In the genomic region with DNA sequence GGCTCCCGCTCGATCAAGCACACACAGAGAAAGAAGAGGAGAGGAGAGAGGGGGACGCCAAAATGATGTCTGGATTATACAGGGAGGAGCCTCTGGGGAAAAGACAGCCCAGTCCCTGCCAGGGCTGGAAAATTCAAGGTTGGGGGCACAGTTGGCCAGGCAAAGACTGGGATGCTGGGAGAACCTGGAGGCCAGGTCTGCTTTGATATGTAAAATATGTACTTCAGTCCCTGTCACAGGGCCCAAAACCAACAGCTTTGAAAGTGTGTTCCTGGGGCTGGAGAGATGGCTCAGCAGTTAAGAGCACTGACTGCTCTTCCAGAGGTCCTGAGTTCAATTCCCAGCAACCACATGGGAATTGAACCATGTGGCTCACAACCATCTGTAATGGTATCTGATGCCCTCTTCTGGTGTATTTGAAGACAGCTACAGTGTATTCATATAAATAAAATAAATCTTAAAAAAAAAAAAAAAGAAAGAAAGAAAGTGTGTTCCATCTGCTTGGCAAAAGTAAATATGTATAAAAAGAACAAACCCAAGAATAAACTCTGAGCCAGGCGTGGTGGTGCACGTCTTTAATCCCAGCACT, we compare ENCODE assay signal across 10 mouse cellular contexts. TPM values are rescaled to one million over a fixed set of nuclear protein-coding genes. Genes with fewer than 3 reads are reported as not detected.
DNase-seq lines count a peak whose midpoint lies in the region; ATAC-seq and TF ChIP-seq lines count a peak whose summit lies in the region.
"Not testable (repeated sequence)": the region's sequence is repeated elsewhere in the genome, so short reads cannot be mapped to it uniquely, and the experiment has no call there.
"Had no signal": no experiment of that assay in that cellular context is flagged by ENCODE, and none has a peak within 500 bp of the region (broad histone marks: within the 10 kb centered on the region; RNA-seq: fewer than 3 reads in every experiment).

No protein-coding gene starts in this region.

- in situ Hi-C loops in CH12.LX (cut with MboI; ENCODE audit: low pct_ligation_motif_present, low pct_unique_long_range_greater_than_20kb, low sequenced_read_pairs) = not testable (repeated sequence)

- H3K79me2 ChIP-seq in CH12.LX (replicated peaks; ENCODE audit: control insufficient read depth, extremely low read depth, insufficient read depth, poor library complexity, severe bottlenecking); MEL (ENCODE audit: control insufficient read depth, insufficient read depth, low read length, poor library complexity): not testable (repeated sequence)

- not testable (repeated sequence) for TF ChIP-seq RAD21 in CH12.LX (IDR thresholded peaks at IDR 0.05; ENCODE audit: low read depth, low read length)
- TF ChIP-seq RAD21 in MEL (IDR thresholded peaks at IDR 0.05; ENCODE audit: low read depth, low read length) = peak; percentile 30

- TF ChIP-seq EP300 in CH12.LX (IDR thresholded peaks at IDR 0.05; ENCODE audit: low read length); MEL (IDR thresholded peaks at IDR 0.05; ENCODE audit: low read depth in 1 of 2, low read length in 2 of 2): not testable (repeated sequence)

- H3K27me3 ChIP-seq in CH12.LX (replicated peaks); MEL (ENCODE audit: control insufficient read depth in 1 of 2, insufficient read depth in 2 of 2, low read length in 2 of 2); kidney, adult 2 months (replicated peaks; ENCODE audit: control insufficient read depth, insufficient read depth, low read length); midbrain, postnatal 0 days (ENCODE audit: insufficient read depth, low read length): not testable (repeated sequence)

- H3K9ac ChIP-seq in CH12.LX (ENCODE audit: insufficient read depth, low read depth); MEL (ENCODE audit: control insufficient read depth, low read depth, low read length, poor library complexity, severe bottlenecking); midbrain, postnatal 0 days (replicated peaks; ENCODE audit: low read length, poor library complexity, severe bottlenecking): not testable (repeated sequence)

- H3K4me2 ChIP-seq in CH12.LX (ENCODE audit: insufficient read depth, low read depth, poor library complexity, severe bottlenecking); midbrain, postnatal 0 days (ENCODE audit: low read depth, low read length, poor library complexity, severe bottlenecking): not testable (repeated sequence)

- 0 out of 4 replicates have a peak, but pooled peaks of 1 of the 2 experiments have one; percentile 1 for TF ChIP-seq CTCF in CH12.LX (conservative IDR thresholded peaks at IDR 0.05 in 1 of 2, IDR thresholded peaks at IDR 0.05 in 1 of 2; ENCODE audit: low read depth in 2 of 2, low read length in 2 of 2)
- TF ChIP-seq CTCF in MEL (IDR thresholded peaks at IDR 0.05 in 2 of 3, conservative IDR thresholded peaks at IDR 0.05 in 1 of 3; ENCODE audit: control insufficient read depth in 1 of 3, insufficient read depth in 1 of 3, low read depth in 2 of 3, low read length in 3 of 3, poor library complexity in 1 of 3, severe bottlenecking in 1 of 3) = peak in 1 of 3 experiments; percentile 25; a peak in 1 of 6 replicates
- TF ChIP-seq CTCF in gastrocnemius, adult 2 months (IDR thresholded peaks at IDR 0.05) = peak; percentile 39
- TF ChIP-seq CTCF in kidney, adult 2 months (conservative IDR thresholded peaks at IDR 0.05; ENCODE audit: insufficient read depth, insufficient read length, low read depth, low read length) = not testable (repeated sequence)
- peak; percentile 62 for TF ChIP-seq CTCF in layer of hippocampus, adult 2 months (conservative IDR thresholded peaks at IDR 0.05)
- TF ChIP-seq CTCF in midbrain, postnatal 0 days (IDR thresholded peaks at IDR 0.05) = peak; percentile 37

- not testable (repeated sequence) for H3K4me3 ChIP-seq in CH12.LX (replicated peaks in 1 of 3; ENCODE audit: low read depth in 2 of 3, low read length in 2 of 3, poor library complexity in 1 of 3); MEL (ENCODE audit: control insufficient read depth in 1 of 2, insufficient read depth in 1 of 2, low read depth in 2 of 2, low read length in 2 of 2); gastrocnemius, adult 2 months; kidney, adult 2 months (ENCODE audit: insufficient read depth, low read depth, low read length); layer of hippocampus, adult 2 months; midbrain, postnatal 0 days (ENCODE audit: low read depth, low read length)

- not testable (repeated sequence) for DNase-seq in CH12.LX (ENCODE audit: extremely low read depth); gastrocnemius, adult 2 months; layer of hippocampus, adult 2 months (ENCODE audit: low spot score in 2 of 2); midbrain, postnatal 0 days (ENCODE audit: low spot score)
- DNase-seq in MEL (ENCODE audit: low read depth, low spot score) (peak; percentile 39), ZHBTc4 (ENCODE audit: low read depth, low spot score) (peak; percentile 75)
- peak; percentile 8 for DNase-seq in kidney, adult 2 months

- H3K4me1 ChIP-seq in CH12.LX (ENCODE audit: control insufficient read depth in 1 of 2, insufficient read depth in 2 of 2); midbrain, postnatal 0 days (ENCODE audit: insufficient read depth, low read length): not testable (repeated sequence)
- peaks cover 5 to 16% of the 10 kb centered on the region in 2 experiments; a peak in 3 of 4 replicates for H3K4me1 ChIP-seq in MEL (ENCODE audit: control insufficient read depth in 1 of 2, insufficient read depth in 2 of 2, low read length in 2 of 2)
- peaks cover 14% of the 10 kb centered on the region; the same call in 1 of the 2 replicates for H3K4me1 ChIP-seq in kidney, adult 2 months (ENCODE audit: control insufficient read depth, insufficient read depth, low read length)

- intact Hi-C loops in gastrocnemius, adult 2 months (cut with DNase I) = not testable (repeated sequence)

- not testable (repeated sequence) for ATAC-seq in midbrain, postnatal 0 days (ENCODE audit: low FRiP score)

- H3K36me3 ChIP-seq in CH12.LX (replicated peaks in 1 of 2; ENCODE audit: control insufficient read depth in 1 of 2, insufficient read depth in 1 of 2, low read length in 1 of 2); MEL (ENCODE audit: control insufficient read depth in 1 of 2, insufficient read depth in 2 of 2, low read length in 2 of 2); kidney, adult 2 months (ENCODE audit: control insufficient read depth, insufficient read depth, low read length); midbrain, postnatal 0 days (ENCODE audit: insufficient read depth, low read length): not testable (repeated sequence)

- dilution Hi-C loops in CH12.LX (cut with MboI; ENCODE audit: extremely low pct_ligation_motif_present, extremely low pct_unique_long_range_greater_than_20kb, low sequenced_read_pairs) = not testable (repeated sequence)

- TF ChIP-seq POLR2A in CH12.LX (IDR thresholded peaks at IDR 0.05; ENCODE audit: low read depth, low read length); MEL (IDR thresholded peaks at IDR 0.05; ENCODE audit: control insufficient read depth in 1 of 2, insufficient read depth in 1 of 2, low read depth in 1 of 2, low read length in 2 of 2, poor library complexity in 1 of 2); kidney, adult 2 months (IDR thresholded peaks at IDR 0.05; ENCODE audit: low read depth, low read length): not testable (repeated sequence)

- 90% methylated on average over 5 of the region's 5 CpGs for WGBS in kidney, adult 2 months
- WGBS in midbrain, postnatal 0 days = 72% methylated on average over 5 of the region's 5 CpGs

- H3K27ac ChIP-seq in CH12.LX (ENCODE audit: insufficient read depth, low read depth); MEL (ENCODE audit: control insufficient read depth, low read depth, low read length); gastrocnemius, adult 2 months; kidney, adult 2 months (ENCODE audit: insufficient read depth, low read depth, low read length); layer of hippocampus, adult 2 months; midbrain, postnatal 0 days (ENCODE audit: low read depth, low read length): not testable (repeated sequence)

- H3K9me3 ChIP-seq in CH12.LX (replicated peaks; ENCODE audit: low read length) = peaks cover 10% of the 10 kb centered on the region
- H3K9me3 ChIP-seq in MEL (replicated peaks; ENCODE audit: insufficient read depth, low read length); midbrain, postnatal 0 days (ENCODE audit: low read length): not testable (repeated sequence)

RNA-seq across cellular contexts. Expression of gene Spen, which starts 23.0 kb away (rescaled TPM):
- 10.2 and 10.8 TPM in 2 replicates for total RNA-seq in CH12.LX (2012; rRNA removed)
- total RNA-seq in CH12.LX (2014; rRNA removed) = 2.6 and 4.0 TPM in 2 replicates
- 21.3 and 21.6 TPM in 2 replicates for polyA plus RNA-seq in CH12.LX (2012; ENCODE audit: insufficient read length, low read depth)
- 11.9 and 12.6 TPM in 2 replicates for total RNA-seq in MEL (2012; rRNA removed)
- polyA plus RNA-seq in MEL (2012; ENCODE audit: insufficient read depth in 1 of 2, insufficient read length in 2 of 2, low read depth in 1 of 2, low replicate concordance in 2 of 2, missing spikeins in 1 of 2) = 100 to 1,000 TPM in 1 of 2 experiments, 10 to 100 TPM in 1; 46.9 to 102 TPM
- 10 to 100 TPM; 23.3 to 25.1 TPM for total RNA-seq in gastrocnemius, adult 2 months (2021)
- 15.9 and 19.6 TPM in 2 replicates for polyA plus RNA-seq in kidney, adult 2 months (2012; rRNA removed)
- 10 to 100 TPM; 56.0 to 68.1 TPM for total RNA-seq in layer of hippocampus, adult 2 months (2021)
- 20.0 and 23.2 TPM in 2 replicates for total RNA-seq in midbrain, postnatal 0 days (2014; rRNA removed)
- polyA plus RNA-seq in midbrain, postnatal 0 days (2015; fragmentation: Nextera tagmentation; extraction: Ambion mirVana) = 8.6 and 13.6 TPM in 2 replicates

RNA-seq across cellular contexts. Expression of gene Fblim1, which starts 44.5 kb away (rescaled TPM):
- total RNA-seq in CH12.LX (2012; rRNA removed) = 0.17 TPM in 2 replicates
- total RNA-seq in CH12.LX (2014; rRNA removed) = 0.07 and 0.09 TPM in 2 replicates
- 0.97 and 1.2 TPM in 2 replicates for polyA plus RNA-seq in CH12.LX (2012; ENCODE audit: insufficient read length, low read depth)
- total RNA-seq in MEL (2012; rRNA removed) = not detected in 2 replicates
- not detected for polyA plus RNA-seq in MEL (2012; ENCODE audit: insufficient read depth in 1 of 2, insufficient read length in 2 of 2, low read depth in 1 of 2, low replicate concordance in 2 of 2, missing spikeins in 1 of 2)
- total RNA-seq in gastrocnemius, adult 2 months (2021) = 1 to 10 TPM; 1.1 to 1.5 TPM
- 10.2 and 10.5 TPM in 2 replicates for polyA plus RNA-seq in kidney, adult 2 months (2012; rRNA removed)
- total RNA-seq in layer of hippocampus, adult 2 months (2021) = under 1 TPM; 0.47 to 0.90 TPM
- 24.0 and 26.2 TPM in 2 replicates for total RNA-seq in midbrain, postnatal 0 days (2014; rRNA removed)
- 23.1 and 24.1 TPM in 2 replicates for polyA plus RNA-seq in midbrain, postnatal 0 days (2015; fragmentation: Nextera tagmentation; extraction: Ambion mirVana)

RNA-seq across cellular contexts. Expression of gene Tmem82, which starts 57.0 kb away (rescaled TPM):
- 3.8 and 5.2 TPM in 2 replicates for total RNA-seq in CH12.LX (2012; rRNA removed)
- 0.58 and 0.68 TPM in 2 replicates for total RNA-seq in CH12.LX (2014; rRNA removed)
- 2.7 TPM in 2 replicates for polyA plus RNA-seq in CH12.LX (2012; ENCODE audit: insufficient read length, low read depth)
- not detected in 2 replicates for total RNA-seq in MEL (2012; rRNA removed)
- polyA plus RNA-seq in MEL (2012; ENCODE audit: insufficient read depth in 1 of 2, insufficient read length in 2 of 2, low read depth in 1 of 2, low replicate concordance in 2 of 2, missing spikeins in 1 of 2) = under 1 TPM in 1 of 2 experiments, not detected in 1; 0.21 TPM
- total RNA-seq in gastrocnemius, adult 2 months (2021) = 1 to 10 TPM in 1 of 2 experiments, under 1 TPM in 1; 0.61 to 3.2 TPM
- polyA plus RNA-seq in kidney, adult 2 months (2012; rRNA removed) = 29.0 and 32.3 TPM in 2 replicates
- total RNA-seq in layer of hippocampus, adult 2 months (2021) = under 1 TPM; 0.37 to 0.56 TPM
- 0.33 and 1.4 TPM in 2 replicates for total RNA-seq in midbrain, postnatal 0 days (2014; rRNA removed)
- 0.68 and 0.85 TPM in 2 replicates for polyA plus RNA-seq in midbrain, postnatal 0 days (2015; fragmentation: Nextera tagmentation; extraction: Ambion mirVana)
- polyA plus RNA-seq: C2C12; CD4-positive, CD25-positive, alpha-beta regulatory T cell, adult 4 months; hindbrain, embryonic 14.5 days had no signal

Comparison
In these comparisons a context has a peak if more than half of its experiments do, and no peak if none do; other contexts are left out.
1. RNA of gene Fblim1, which starts 44.5 kb away (total RNA-seq): 24.0 to 26.2 TPM in midbrain, postnatal 0 days; 1.1 to 1.5 TPM in gastrocnemius, adult 2 months, 0.47 to 0.90 TPM in layer of hippocampus, adult 2 months, 0.07 to 0.17 TPM in CH12.LX and not detected in MEL; every median in the first group is over 10 times any median in the second.